Mouse (Mus musculus): ENCODE measurements around the gene Atp5d. TPM values are rescaled to one million over a fixed set of nuclear protein-coding genes. Genes with fewer than 3 reads are reported as not detected.

The Atp5d gene
- total and polyA plus RNA-seq, 2 experiments from 2014 or later: 972 to 1,858 TPM

DNA sequence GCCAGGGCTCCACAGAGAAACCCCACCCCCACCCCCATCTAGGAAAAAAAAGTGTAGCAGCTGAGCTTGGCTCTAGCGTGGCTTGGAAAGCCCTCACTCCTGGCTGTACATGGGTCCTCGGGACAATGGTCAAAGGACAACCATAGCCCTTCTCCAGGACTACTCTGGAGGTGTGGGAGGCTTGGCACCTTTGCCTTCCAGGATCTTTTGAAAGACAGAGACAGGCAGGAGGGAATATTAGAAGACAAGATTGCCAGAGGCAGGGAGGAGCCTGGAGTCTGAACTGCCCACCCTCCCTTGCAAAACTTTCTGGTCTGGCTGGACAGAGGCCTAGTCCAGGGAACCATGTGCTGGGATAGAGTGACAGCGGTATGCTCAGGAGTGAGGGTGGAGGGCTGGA, 43.7 kb upstream of the Atp5d start:
- no peak overlapping the region for H3K9ac ChIP-seq (replicated peaks; ENCODE audit: low read depth, low read length)
- no peak for ATAC-seq (ENCODE audit: insufficient read depth, low read depth)
- no peak for TF ChIP-seq CTCF (IDR thresholded peaks at IDR 0.05; ENCODE audit: low read depth)
- TF ChIP-seq EP300 (IDR thresholded peaks at IDR 0.05; ENCODE audit: low read depth): no peak

DNA sequence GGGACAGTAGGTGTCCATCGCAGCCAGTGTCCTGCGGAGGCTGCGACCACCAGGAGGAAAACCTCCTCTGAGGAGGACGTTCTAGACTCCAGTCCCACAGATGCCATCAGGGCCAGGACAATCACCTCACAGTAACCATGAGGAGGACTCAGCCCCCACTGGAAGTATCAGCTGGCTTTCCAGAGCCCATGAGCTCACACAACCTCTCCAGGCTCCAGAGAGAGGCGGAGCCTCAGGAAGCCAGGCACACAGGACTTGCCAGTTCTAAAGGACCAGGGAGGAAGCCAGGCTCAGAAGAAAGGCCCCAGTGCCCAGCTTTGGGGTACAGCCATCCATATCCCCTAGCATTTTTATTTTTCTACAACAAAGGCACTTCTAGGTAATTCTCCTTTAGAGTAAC, 42.9 kb upstream of the Atp5d start:
- H3K9ac ChIP-seq (replicated peaks; ENCODE audit: low read depth, low read length): peak overlapping the region; percentile 5; the same call in 1 of the 2 replicates
- no peaks in the 10 kb centered on the region for H3K36me3 ChIP-seq (replicated peaks; ENCODE audit: control insufficient read depth, insufficient read depth, low read length)
- peak; percentile 47 for ATAC-seq (ENCODE audit: insufficient read depth, low read depth)
- H3K27ac ChIP-seq (ENCODE audit: low read depth): no peak overlapping the region
- no peak overlapping the region for H3K4me2 ChIP-seq (ENCODE audit: low read depth, low read length)
- no peak for TF ChIP-seq CTCF (IDR thresholded peaks at IDR 0.05; ENCODE audit: low read depth)
- no peak for TF ChIP-seq EP300 (IDR thresholded peaks at IDR 0.05; ENCODE audit: low read depth)
- H3K4me3 ChIP-seq (ENCODE audit: low read depth, low read length): no peak overlapping the region
- WGBS: 79% methylated on average over 5 of the region's 5 CpGs
- H3K4me1 ChIP-seq (ENCODE audit: control insufficient read depth, insufficient read depth): peaks cover 46% of the 10 kb centered on the region
- no peaks in the 10 kb centered on the region for H3K9me3 ChIP-seq (replicated peaks; ENCODE audit: control insufficient read depth, low read length)
- H3K27me3 ChIP-seq (ENCODE audit: control insufficient read depth, insufficient read depth, low read length): no peaks in the 10 kb centered on the region
- DNase-seq (ENCODE audit: low spot score): no peak

More for the DNA sequence above, 43.7 kb upstream of the Atp5d start:
- 77% methylated on average over 3 of the region's 3 CpGs for WGBS
- H3K4me2 ChIP-seq (ENCODE audit: low read depth, low read length): no peak overlapping the region
- no peak overlapping the region for H3K4me3 ChIP-seq (ENCODE audit: low read depth, low read length)
- no peak overlapping the region for H3K27ac ChIP-seq (ENCODE audit: low read depth)
- peaks cover 37% of the 10 kb centered on the region for H3K4me1 ChIP-seq (ENCODE audit: control insufficient read depth, insufficient read depth)
- no peaks in the 10 kb centered on the region for H3K36me3 ChIP-seq (replicated peaks; ENCODE audit: control insufficient read depth, insufficient read depth, low read length)
- no peaks in the 10 kb centered on the region for H3K9me3 ChIP-seq (replicated peaks; ENCODE audit: control insufficient read depth, low read length)
- no peaks in the 10 kb centered on the region for H3K27me3 ChIP-seq (ENCODE audit: control insufficient read depth, insufficient read depth, low read length)
- DNase-seq (ENCODE audit: low spot score): no peak

DNA sequence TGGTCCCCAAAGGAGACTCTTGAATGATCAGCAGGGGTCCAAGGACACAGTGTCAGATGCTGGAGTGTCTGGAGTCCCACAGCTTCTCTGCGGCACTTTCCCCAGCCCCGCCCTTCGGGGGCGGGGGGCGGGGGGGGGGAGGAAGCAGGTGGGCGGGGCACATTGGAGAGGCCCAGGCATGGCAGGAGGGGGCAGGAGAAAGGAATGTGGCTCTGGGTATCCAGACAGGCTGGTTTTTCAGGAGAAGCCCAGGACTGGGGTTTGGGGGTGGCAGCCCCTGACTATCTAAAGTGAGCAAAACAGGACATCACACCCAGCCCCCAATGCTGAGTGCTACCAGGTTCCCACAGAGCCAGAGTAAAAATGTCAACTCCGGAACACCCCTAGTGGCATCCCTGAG, 41.2 kb upstream of the Atp5d start:
- 9% methylated on average over 7 of the region's 7 CpGs for WGBS
- no peak overlapping the region for H3K4me2 ChIP-seq (ENCODE audit: low read depth, low read length)
- no peak overlapping the region for H3K27ac ChIP-seq (ENCODE audit: low read depth)
- no peaks in the 10 kb centered on the region for H3K27me3 ChIP-seq (ENCODE audit: control insufficient read depth, insufficient read depth, low read length)
- no peaks in the 10 kb centered on the region for H3K36me3 ChIP-seq (replicated peaks; ENCODE audit: control insufficient read depth, insufficient read depth, low read length)
- peaks cover 55% of the 10 kb centered on the region for H3K4me1 ChIP-seq (ENCODE audit: control insufficient read depth, insufficient read depth)
- H3K4me3 ChIP-seq (ENCODE audit: low read depth, low read length): no peak overlapping the region
- peak overlapping the region; percentile 28; the same call in 1 of the 2 replicates for H3K9ac ChIP-seq (replicated peaks; ENCODE audit: low read depth, low read length)
- no peak for TF ChIP-seq CTCF (IDR thresholded peaks at IDR 0.05; ENCODE audit: low read depth)
- ATAC-seq (ENCODE audit: insufficient read depth, low read depth) (peak; percentile 42; the same call in 1 of the 2 replicates), DNase-seq (ENCODE audit: low spot score) (peak; percentile 36)
- H3K9me3 ChIP-seq (replicated peaks; ENCODE audit: control insufficient read depth, low read length): no peaks in the 10 kb centered on the region

DNA sequence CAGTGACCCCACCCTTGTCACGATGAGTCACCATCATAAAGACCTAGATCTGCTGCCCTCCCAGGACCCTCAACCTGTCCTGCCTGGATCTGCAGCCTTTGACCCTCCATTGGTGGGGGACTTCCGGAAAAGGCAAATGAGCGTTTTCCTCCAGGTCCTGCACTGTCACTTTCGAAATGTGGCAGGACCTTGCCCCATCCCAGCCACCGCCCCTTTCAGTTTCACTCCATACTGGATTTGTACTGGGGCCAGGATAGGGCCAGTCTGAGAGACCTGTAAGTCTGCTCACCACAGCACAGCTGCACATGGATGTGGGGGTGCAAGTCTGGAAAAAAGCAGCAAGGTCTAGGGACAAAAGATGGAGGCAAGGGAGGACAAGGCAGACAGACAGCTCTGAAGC, 39.8 kb upstream of the Atp5d start:
- no peak overlapping the region for H3K4me3 ChIP-seq (ENCODE audit: low read depth, low read length)
- no peak overlapping the region for H3K4me2 ChIP-seq (ENCODE audit: low read depth, low read length)
- H3K9ac ChIP-seq (replicated peaks; ENCODE audit: low read depth, low read length): no peak overlapping the region
- no peak for ATAC-seq (ENCODE audit: insufficient read depth, low read depth)
- no peaks in the 10 kb centered on the region for H3K9me3 ChIP-seq (replicated peaks; ENCODE audit: control insufficient read depth, low read length)
- H3K27ac ChIP-seq (ENCODE audit: low read depth): no peak overlapping the region
- no peak for DNase-seq (ENCODE audit: low spot score)
- peaks cover 55% of the 10 kb centered on the region for H3K4me1 ChIP-seq (ENCODE audit: control insufficient read depth, insufficient read depth)
- no peak for TF ChIP-seq CTCF (IDR thresholded peaks at IDR 0.05; ENCODE audit: low read depth)
- TF ChIP-seq EP300 (IDR thresholded peaks at IDR 0.05; ENCODE audit: low read depth): no peak
- H3K27me3 ChIP-seq (ENCODE audit: control insufficient read depth, insufficient read depth, low read length): no peaks in the 10 kb centered on the region
- no peaks in the 10 kb centered on the region for H3K36me3 ChIP-seq (replicated peaks; ENCODE audit: control insufficient read depth, insufficient read depth, low read length)
- WGBS: 72% methylated on average over 5 of the region's 5 CpGs

DNA sequence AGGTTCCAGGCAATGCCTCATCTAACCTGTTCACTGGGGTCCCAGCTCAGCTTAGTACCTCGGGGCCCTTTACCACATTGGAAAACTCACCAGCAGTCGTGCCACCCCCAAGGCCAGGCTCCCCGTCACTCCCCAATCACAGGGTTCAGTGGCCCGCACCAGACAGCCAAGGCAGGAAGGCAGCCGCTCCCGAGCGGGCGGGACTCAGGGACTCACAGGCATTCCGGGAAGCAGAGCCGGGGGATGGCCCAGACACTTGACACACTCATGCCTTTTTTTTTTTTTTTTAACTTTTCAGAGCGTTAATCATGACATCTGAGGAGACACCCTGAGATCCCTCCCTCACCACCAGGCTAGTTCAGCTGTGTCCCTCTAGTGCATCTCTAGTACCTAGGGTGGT, 37.5 kb upstream of the Atp5d start:
- TF ChIP-seq CTCF (IDR thresholded peaks at IDR 0.05; ENCODE audit: low read depth): no peak
- TF ChIP-seq EP300 (IDR thresholded peaks at IDR 0.05; ENCODE audit: low read depth): no peak

DNA sequence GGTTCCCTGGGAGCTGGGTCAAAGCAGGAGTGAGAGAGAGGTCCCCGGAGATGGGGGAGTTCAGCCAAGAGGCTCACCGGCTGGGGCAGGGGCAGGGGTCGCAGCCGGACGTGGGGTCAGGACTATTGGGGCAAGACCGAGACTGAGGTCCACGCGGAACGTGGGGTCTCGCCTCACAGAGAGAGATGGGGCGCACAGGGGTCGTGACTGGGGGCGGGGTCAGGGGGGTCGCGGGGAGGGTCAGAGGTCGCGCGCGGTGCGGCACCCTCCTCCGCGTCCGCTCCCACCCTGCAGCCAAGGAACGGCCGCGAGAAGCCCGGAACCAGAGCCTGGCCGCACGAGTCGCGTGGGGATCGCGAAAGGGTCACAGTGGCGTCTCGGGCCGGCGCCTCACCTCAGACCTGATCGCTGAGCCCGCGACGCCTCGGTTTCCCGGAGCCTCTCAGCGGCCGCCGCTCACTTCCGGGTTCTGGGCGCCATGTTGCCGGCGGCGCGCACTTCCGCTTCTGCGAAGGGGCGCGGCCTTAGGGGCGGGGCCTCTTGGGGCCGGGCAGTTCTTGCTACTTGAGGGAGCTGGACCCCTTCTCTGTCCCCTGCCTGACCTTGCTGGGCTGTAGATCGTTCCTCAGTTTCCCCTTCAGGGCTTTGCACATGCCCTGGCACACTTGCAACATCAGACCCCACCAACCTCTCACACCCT, 36.1 kb upstream of the Atp5d start:
- H3K9ac ChIP-seq (replicated peaks; ENCODE audit: low read depth, low read length): peak overlapping the region; percentile 83
- TF ChIP-seq CTCF (IDR thresholded peaks at IDR 0.05; ENCODE audit: low read depth): no peak
- peak; percentile 53; the same call in 1 of the 2 replicates for TF ChIP-seq EP300 (IDR thresholded peaks at IDR 0.05; ENCODE audit: low read depth)
- under 1% methylated on average over 54 of the region's 59 CpGs for WGBS
- no peaks in the 10 kb centered on the region for H3K36me3 ChIP-seq (replicated peaks; ENCODE audit: control insufficient read depth, insufficient read depth, low read length)
- H3K27ac ChIP-seq (ENCODE audit: low read depth): peak overlapping the region; percentile 76
- DNase-seq (ENCODE audit: low spot score) (peak; percentile 79), ATAC-seq (ENCODE audit: insufficient read depth, low read depth) (peak; percentile 89)
- H3K9me3 ChIP-seq (replicated peaks; ENCODE audit: control insufficient read depth, low read length): no peaks in the 10 kb centered on the region
- peak overlapping the region; percentile 96 for H3K4me2 ChIP-seq (ENCODE audit: low read depth, low read length)
- peaks cover 25% of the 10 kb centered on the region for H3K4me1 ChIP-seq (ENCODE audit: control insufficient read depth, insufficient read depth)
- peak overlapping the region; percentile 77 for H3K4me3 ChIP-seq (ENCODE audit: low read depth, low read length)
- no peaks in the 10 kb centered on the region for H3K27me3 ChIP-seq (ENCODE audit: control insufficient read depth, insufficient read depth, low read length)

More for the DNA sequence above, 37.5 kb upstream of the Atp5d start:
- 30% methylated on average over 11 of the region's 11 CpGs for WGBS
- Histone ChIP-seq H3K9ac (replicated peaks; ENCODE audit: low read depth, low read length) (no peak overlapping the region), H3K36me3 (replicated peaks; ENCODE audit: control insufficient read depth, insufficient read depth, low read length) (no peaks in the 10 kb centered on the region), H3K27me3 (ENCODE audit: control insufficient read depth, insufficient read depth, low read length) (no peaks in the 10 kb centered on the region), H3K4me3 (ENCODE audit: low read depth, low read length) (peak overlapping the region; percentile 77), H3K9me3 (replicated peaks; ENCODE audit: control insufficient read depth, low read length) (no peaks in the 10 kb centered on the region), H3K4me2 (ENCODE audit: low read depth, low read length) (peak overlapping the region; percentile 96), H3K27ac (ENCODE audit: low read depth) (no peak overlapping the region), H3K4me1 (ENCODE audit: control insufficient read depth, insufficient read depth) (peaks cover 37% of the 10 kb centered on the region)
- no peak for DNase-seq (ENCODE audit: low spot score)
- no peak for ATAC-seq (ENCODE audit: insufficient read depth, low read depth)
